Mouse (Mus musculus) testis, adult 2 months (tissue): ENCODE results near the gene Xrn1.

Experiments used
- CTCF ChIP-seq: fragments of 200-500 bp; IDR thresholded peaks from 2 replicates; pipeline ENCODE4 v1.5.1; 2012; ENCODE audit warnings: low read depth, mild to moderate bottlenecking, inconsistent platforms, low read length, moderate library complexity; ENCODE audit not compliant: control insufficient read depth, insufficient read depth, insufficient replicate concordance
- POLR2A ChIP-seq: fragments of 200-500 bp; IDR thresholded peaks from 2 replicates; pipeline ENCODE4 v1.6.1; 2012; ENCODE audit warnings: low read depth, mild to moderate bottlenecking, inconsistent platforms, low read length, moderate library complexity; ENCODE audit not compliant: control insufficient read depth

- TF ChIP-seq CTCF (no peak), POLR2A (no peak)
These were observed 9.5 kb downstream of the Xrn1 start for GRCm38 (mm10) chr9:95964037-95964436.
